Mouse (Mus musculus) E14TG2a.4 (cell line): ENCODE results near the gene Cby1.

Experiments
- H3K27me3 ChIP-seq: 2 replicates; pipeline ENCODE4 v1.6.1; 2014; ENCODE audit warnings: low read length, control low read depth; ENCODE audit not compliant: insufficient read depth
- H3K36me3 ChIP-seq: 2 replicates; pipeline ENCODE4 v1.6.1; 2014; ENCODE audit warnings: low read length, control low read depth; ENCODE audit not compliant: insufficient read depth
- H3K4me1 ChIP-seq: replicated peaks from 2 replicates; pipeline ENCODE4 v1.6.1; 2014; ENCODE audit warnings: low read depth, low read length, control low read depth
- H3K4me3 ChIP-seq: replicated peaks from 2 replicates; pipeline ENCODE4 v1.5.1; 2014; ENCODE audit warnings: mild to moderate bottlenecking, low read length
- H3K9me3 ChIP-seq: 2 replicates; pipeline ENCODE4 v1.6.1; 2014; ENCODE audit warnings: low read length, control low read depth
- CTCF ChIP-seq: conservative IDR thresholded peaks from 2 replicates; pipeline ENCODE4 v1.5.1; 2014; ENCODE audit warnings: low read length
- NANOG ChIP-seq: IDR thresholded peaks from 2 replicates; pipeline ENCODE4 v1.6.1; 2014; ENCODE audit warnings: borderline replicate concordance, low read length, mixed read lengths
- POU5F1 ChIP-seq: IDR thresholded peaks from 2 replicates; pipeline ENCODE4 v1.6.1; 2014; ENCODE audit warnings: low read length, borderline replicate concordance

Cby1 gene

DNA sequence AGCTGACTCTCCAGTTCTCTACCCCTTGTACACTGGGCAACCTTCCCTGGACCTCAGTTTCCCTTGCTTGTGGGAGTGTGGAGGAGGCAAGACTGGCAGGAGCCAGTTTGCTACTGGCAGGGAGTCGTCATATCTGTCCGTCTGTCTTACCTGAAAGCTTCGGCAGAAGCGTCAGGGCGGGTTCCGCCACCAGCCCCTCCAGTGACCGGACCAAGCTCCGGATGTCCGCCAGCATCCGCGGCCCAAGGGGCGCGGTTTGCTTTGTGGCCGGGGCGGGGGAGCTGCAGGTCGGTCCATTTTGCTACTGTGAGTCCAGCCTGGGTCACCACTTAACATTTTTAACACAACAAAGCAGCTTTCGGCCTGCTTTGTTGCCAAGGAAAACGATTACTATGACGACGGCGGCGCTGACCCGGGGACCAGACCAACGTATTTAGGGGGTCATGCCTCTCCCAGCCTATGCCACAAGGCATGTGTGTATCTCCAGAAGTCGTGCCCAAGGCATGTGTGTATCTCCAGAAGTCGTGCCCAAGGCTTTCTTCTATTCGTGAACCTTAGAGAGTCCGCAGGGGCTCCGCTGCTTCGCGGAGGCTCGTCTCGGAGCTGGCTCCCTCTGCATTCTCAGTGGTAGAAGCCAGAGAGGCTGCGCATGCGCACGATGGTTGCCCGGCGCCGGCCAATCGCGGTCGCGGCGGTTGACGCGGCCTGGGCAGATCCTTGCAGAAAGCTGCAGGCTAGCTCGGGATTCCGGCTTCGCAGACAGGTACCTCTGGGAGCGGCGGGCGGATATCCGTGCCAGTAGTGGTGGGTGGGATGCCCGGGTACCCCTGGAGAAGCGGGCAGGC, at the start of gene Cby1, which contains the start of gene Fam227a:
Gene Cby1, plus strand, starts transcription at position 669 of the 845 bp plus-strand sequence.
Gene Fam227a, minus strand, starts transcription at position 426 of the 845 bp plus-strand sequence.
- peaks cover 27% of the 10 kb centered on the region for H3K4me1 ChIP-seq
- H3K9me3 ChIP-seq, result no peaks in the 10 kb centered on the region
- peaks cover 20% of the 10 kb centered on the region for H3K36me3 ChIP-seq
- TF ChIP-seq NANOG (no peak), CTCF (no peak), POU5F1 (no peak; the same call in 1 of the 2 replicates)
- peak within 1 kb of the TSS; percentile 87 for H3K4me3 ChIP-seq
- H3K27me3 ChIP-seq, result no peaks in the 10 kb centered on the region

DNA sequence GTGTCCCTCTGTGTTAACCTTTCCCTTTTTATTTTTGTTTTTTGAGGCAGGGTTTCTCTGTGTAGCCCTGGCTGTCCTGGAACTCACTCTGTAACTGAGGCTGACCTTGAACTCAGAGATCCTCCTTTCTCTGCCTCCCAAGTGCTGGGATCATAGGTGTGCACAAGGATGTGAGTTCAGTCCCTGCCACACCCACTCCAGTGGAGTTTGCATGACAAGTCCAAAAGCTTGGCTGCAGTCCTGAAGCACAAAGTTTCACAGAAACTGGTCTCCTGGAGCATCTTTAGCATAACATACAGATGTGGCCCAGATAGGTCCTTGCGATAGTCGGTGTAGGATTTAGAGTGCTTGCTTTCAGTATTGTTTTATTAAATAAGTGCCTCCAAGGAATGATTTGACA, 49.8 kb upstream of the Cby1 start:
- peaks cover 6% of the 10 kb centered on the region; the same call in 1 of the 2 replicates for H3K9me3 ChIP-seq
- H3K4me1 ChIP-seq, result peaks cover 54% of the 10 kb centered on the region
- H3K27me3 ChIP-seq, result no peaks in the 10 kb centered on the region
- no peak overlapping the region for H3K4me3 ChIP-seq
- no peak for TF ChIP-seq CTCF
- no peak for TF ChIP-seq NANOG
- no peak for TF ChIP-seq POU5F1
- no peaks in the 10 kb centered on the region for H3K36me3 ChIP-seq

DNA sequence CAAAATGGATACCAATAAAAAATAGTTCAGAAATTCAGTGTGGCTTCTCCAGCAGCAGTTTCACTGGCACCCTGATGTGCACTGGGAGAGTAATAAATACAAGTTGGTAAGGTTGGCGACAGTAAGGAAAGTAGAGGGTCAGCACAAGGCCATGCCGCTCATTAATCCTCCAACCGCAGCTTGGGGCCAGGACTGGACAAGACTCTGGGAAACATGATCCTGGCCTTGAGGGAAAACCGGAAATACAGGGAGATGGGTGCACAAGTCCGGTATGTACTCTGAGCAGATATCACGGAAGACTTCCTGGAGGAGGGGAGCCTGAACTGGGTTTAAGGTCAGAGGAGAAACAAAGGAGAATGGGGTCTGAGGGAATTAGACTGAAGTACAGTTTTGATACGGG, 43.5 kb upstream of the Cby1 start:
- no peak for TF ChIP-seq NANOG
- TF ChIP-seq CTCF, result no peak
- TF ChIP-seq POU5F1, result no peak
- no peaks in the 10 kb centered on the region for H3K9me3 ChIP-seq
- peaks cover 75% of the 10 kb centered on the region for H3K4me1 ChIP-seq
- peaks cover 5% of the 10 kb centered on the region; the same call in 1 of the 2 replicates for H3K36me3 ChIP-seq
- no peak overlapping the region for H3K4me3 ChIP-seq
- no peaks in the 10 kb centered on the region for H3K27me3 ChIP-seq

DNA sequence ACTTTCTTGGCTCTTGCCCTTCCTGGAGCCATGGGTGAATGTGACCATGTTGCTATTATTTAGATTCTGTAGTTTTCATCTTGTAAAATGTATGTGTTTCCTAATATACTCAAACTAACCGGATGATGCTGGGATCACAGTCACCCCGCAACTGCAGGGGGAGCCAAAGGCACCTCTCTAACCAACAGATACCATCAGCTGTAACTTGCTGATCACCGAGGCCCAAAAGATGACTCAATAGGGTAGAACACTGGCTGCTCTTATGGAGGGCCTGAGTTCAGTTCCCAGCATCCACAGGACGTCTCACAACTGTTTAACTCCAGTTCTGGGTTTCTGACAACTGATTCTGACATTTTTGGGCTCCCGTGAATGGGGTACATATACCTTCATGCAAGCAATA, 42.3 kb upstream of the Cby1 start:
- Histone ChIP-seq H3K9me3 (no peaks in the 10 kb centered on the region), H3K4me1 (peaks cover 80% of the 10 kb centered on the region), H3K27me3 (no peaks in the 10 kb centered on the region; the same call in 1 of the 2 replicates), H3K4me3 (no peak overlapping the region), H3K36me3 (peaks cover 8% of the 10 kb centered on the region; the same call in 1 of the 2 replicates)
- TF ChIP-seq POU5F1 (no peak), NANOG (no peak), CTCF (0 out of 2 replicates have a peak, but pooled peaks have one; percentile 4)

DNA sequence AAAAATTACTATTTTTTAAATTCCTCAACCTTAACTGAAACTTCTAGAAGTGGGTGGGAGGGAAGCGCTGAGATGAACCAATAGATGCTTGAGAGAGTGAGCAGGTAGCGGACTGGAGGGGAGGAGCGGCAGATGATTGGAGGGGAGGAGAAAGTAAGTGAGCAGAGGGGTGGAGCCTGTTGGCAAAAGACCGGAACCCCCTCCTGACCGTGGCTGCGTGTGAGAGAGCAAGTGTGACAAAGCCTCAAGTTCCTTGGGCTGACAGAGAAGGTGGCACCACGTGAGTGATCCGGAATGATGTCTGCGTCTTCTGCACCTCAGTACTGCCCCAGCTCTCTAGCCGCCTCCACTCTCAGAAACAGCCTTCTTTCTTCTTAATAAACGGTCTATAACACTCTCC, 41.9 kb upstream of the Cby1 start:
- Histone ChIP-seq H3K9me3 (no peaks in the 10 kb centered on the region), H3K4me1 (peaks cover 82% of the 10 kb centered on the region), H3K36me3 (peaks cover 8% of the 10 kb centered on the region; the same call in 1 of the 2 replicates), H3K4me3 (peak overlapping the region; percentile 72), H3K27me3 (no peaks in the 10 kb centered on the region; the same call in 1 of the 2 replicates)
- TF ChIP-seq POU5F1, result no peak
- no peak for TF ChIP-seq NANOG
- no peak for TF ChIP-seq CTCF

DNA sequence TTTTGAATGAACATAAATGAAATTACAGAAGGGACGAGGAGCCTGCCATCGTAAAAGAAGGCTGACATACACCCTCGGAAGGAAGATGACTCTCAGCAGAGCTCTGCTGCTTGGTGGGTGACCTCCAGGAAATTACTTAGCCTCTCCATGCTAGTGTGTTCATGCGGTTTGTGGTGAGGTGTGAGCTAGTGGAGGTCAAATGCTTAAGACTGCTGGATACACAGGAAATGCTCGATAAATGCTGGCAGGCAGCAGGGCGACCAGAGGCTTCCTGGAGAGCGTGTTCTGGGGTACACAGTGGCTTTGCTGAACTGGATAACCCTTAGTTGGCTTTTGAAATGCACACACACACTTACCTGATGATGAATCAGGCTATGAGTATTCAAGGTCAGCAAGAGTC, 40.5 kb upstream of the Cby1 start:
- H3K27me3 ChIP-seq, result peaks cover 3% of the 10 kb centered on the region; the same call in 1 of the 2 replicates
- no peaks in the 10 kb centered on the region for H3K9me3 ChIP-seq
- TF ChIP-seq POU5F1 (no peak), NANOG (no peak), CTCF (no peak)
- H3K4me3 ChIP-seq, result no peak overlapping the region
- H3K4me1 ChIP-seq, result peaks cover 70% of the 10 kb centered on the region
- peaks cover 8% of the 10 kb centered on the region; the same call in 1 of the 2 replicates for H3K36me3 ChIP-seq

DNA sequence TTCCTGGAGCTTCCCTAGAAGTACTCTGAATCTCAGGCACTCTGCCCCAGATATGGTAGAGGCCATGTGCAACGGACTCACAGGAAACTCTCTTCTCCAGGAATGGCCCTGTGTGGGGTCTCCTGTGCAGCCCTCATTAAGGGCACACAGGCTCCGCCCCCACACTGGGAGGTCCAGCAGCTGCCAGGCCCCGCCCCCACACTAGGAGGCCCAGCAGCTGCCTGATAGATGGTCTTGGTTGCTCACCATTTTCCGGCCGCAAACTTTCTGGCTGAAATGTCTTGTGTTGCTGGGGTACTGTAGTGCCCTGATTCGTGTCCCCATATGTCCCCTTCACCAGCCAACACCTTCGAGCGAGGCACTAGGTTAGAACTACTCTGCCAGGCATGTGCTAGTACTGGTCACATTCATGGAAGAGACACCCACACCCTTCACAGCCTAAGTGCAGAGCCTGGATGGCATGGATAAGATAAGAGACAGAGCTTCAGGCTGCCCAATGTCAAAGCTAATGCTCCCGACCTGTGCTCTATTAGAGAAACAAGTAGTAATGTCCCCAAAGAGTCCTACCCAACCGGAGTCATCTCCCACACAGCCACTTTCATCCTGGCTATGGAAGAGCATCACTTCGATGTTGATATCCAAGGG, 39.1 kb upstream of the Cby1 start:
- peaks cover 57% of the 10 kb centered on the region for H3K4me1 ChIP-seq
- no peaks in the 10 kb centered on the region for H3K9me3 ChIP-seq
- TF ChIP-seq NANOG, result no peak
- no peak for TF ChIP-seq POU5F1
- no peak for TF ChIP-seq CTCF
- peaks cover 6% of the 10 kb centered on the region; the same call in 1 of the 2 replicates for H3K27me3 ChIP-seq
- H3K36me3 ChIP-seq, result peaks cover 8% of the 10 kb centered on the region; the same call in 1 of the 2 replicates
- 0 out of 2 replicates have a peak overlapping the region, but pooled peaks have one; percentile 8 for H3K4me3 ChIP-seq

DNA sequence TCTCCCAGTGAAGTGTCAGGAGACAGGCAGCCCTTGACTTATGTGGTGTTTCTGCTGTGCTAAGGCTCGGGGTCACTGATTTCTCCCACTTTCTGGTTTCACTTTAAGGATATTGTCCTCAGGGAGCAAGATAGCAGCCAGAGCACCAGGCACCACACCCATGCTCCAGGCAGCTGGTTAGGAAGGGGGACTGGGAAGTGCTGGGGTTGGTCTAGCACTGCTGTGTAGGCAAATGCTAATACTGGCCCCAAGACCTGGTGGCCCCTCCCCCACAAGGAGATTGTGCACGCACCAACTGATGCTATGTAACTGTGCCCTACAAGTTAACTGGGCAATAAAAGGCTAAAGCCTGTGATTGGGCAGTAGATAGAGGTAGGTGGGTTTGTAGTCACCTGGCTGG, 28.5 kb upstream of the Cby1 start:
- H3K27me3 ChIP-seq, result peaks cover 11% of the 10 kb centered on the region; the same call in 1 of the 2 replicates
- peak overlapping the region; percentile 24 for H3K4me3 ChIP-seq
- H3K4me1 ChIP-seq, result peaks cover 55% of the 10 kb centered on the region

More for the DNA sequence above, 28.5 kb upstream of the Cby1 start:
- TF ChIP-seq POU5F1, result no peak
- no peak for TF ChIP-seq NANOG
- no peak for TF ChIP-seq CTCF
- Histone ChIP-seq H3K9me3 (no peaks in the 10 kb centered on the region), H3K36me3 (no peaks in the 10 kb centered on the region)
